Mouse (Mus musculus) kidney, adult 2 months (tissue): ENCODE results near the gene Sugct.

ENCODE experiments used
- CTCF ChIP-seq: fragments of 200-500 bp; conservative IDR thresholded peaks from 2 replicates; pipeline ENCODE4 v1.5.1; 2011; ENCODE audit warnings: low read depth, mild to moderate bottlenecking, control low read depth, low read length, moderate library complexity, mixed read lengths; ENCODE audit not compliant: insufficient read depth, insufficient read length
- POLR2A ChIP-seq: fragments of 200-500 bp; IDR thresholded peaks from one replicate; pipeline ENCODE4 v1.6.1; 2011; ENCODE audit warnings: low read depth, low read length, control low read depth

- peak; percentile 54 for TF ChIP-seq CTCF
- no peak for TF ChIP-seq POLR2A
Observed at GRCm38 (mm10) chr13:17028595-17028994, 666.8 kb downstream of the Sugct start.
